Mouse (Mus musculus) layer of hippocampus, adult 9-11 months (tissue): Measurements from ENCODE around the gene Rad54l.

Experiments
- DNase-seq: peaks from one replicate; pipeline ENCODE4 v3.0.0; 2022

The Rad54l gene

GRCm38 (mm10) chr4:116070116-116070515, 53.4 kb downstream of the Rad54l start:
- DNase-seq = no peak

GRCm38 (mm10) chr4:116063855-116064254, 59.6 kb downstream of the Rad54l start:
- no peak for DNase-seq

GRCm38 (mm10) chr4:116059012-116059726, 64.3 kb downstream of the Rad54l start:
- no peak for DNase-seq

- no peak for DNase-seq
Observed at GRCm38 (mm10) chr4:116057559-116057958, 65.9 kb downstream of the Rad54l start.

- peak; percentile 91 for DNase-seq
Observed at GRCm38 (mm10) chr4:116053399-116053961, 70.0 kb downstream of the Rad54l start, which contains the start of gene Nsun4. TSS of gene Nsun4 (minus strand) at chr4:116053876.

GRCm38 (mm10) chr4:116052526-116053293, 70.8 kb downstream of the Rad54l start:
- no peak for DNase-seq

GRCm38 (mm10) chr4:116049211-116049610, 74.3 kb downstream of the Rad54l start:
- no peak for DNase-seq

GRCm38 (mm10) chr4:116048130-116048920, 75.2 kb downstream of the Rad54l start:
- DNase-seq = no peak

GRCm38 (mm10) chr4:116047681-116048080, 75.8 kb downstream of the Rad54l start:
- DNase-seq = no peak

- no peak for DNase-seq
Observed at GRCm38 (mm10) chr4:116046604-116047003, 76.9 kb downstream of the Rad54l start.
